Mouse (Mus musculus): ENCODE results near the gene Rexo1.

DNA sequence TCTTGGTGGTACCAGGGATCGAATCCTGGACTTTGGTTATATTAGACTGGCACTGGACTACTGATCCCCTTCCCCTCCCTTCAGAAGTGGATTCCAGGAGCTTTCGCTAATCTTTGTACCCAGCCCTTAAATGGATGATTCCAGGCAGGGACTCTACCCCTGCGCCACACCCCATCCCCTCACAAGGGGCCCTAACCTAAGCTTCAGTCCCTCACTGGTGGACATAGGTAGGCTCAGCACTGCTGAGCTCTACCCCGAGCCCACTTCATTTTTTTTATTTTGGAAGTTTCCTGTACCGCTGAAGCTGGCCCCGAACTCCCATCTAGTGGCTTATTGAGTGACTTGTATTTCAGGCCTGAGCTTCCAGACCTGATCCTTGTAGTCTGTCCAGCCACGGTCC is 42.0 kb upstream of the Rexo1 start:
- TF ChIP-seq CTCF (IDR thresholded peaks at IDR 0.05; ENCODE audit: low read depth) (no peak), EP300 (optimal IDR thresholded peaks at IDR 0.05) (no peak)

Data from stomach, postnatal 0 days (tissue).